Mouse (Mus musculus) MEL (cell line): ENCODE measurements around the gene Dbn1. TPM values are rescaled to one million over a fixed set of nuclear protein-coding genes. Genes with fewer than 3 reads are reported as not detected.

Experiments used
- DNase-seq: peaks from one replicate; pipeline ENCODE4 v3.0.0; 2011; ENCODE audit warnings: low read depth, low spot score
- H3K27ac ChIP-seq: 2 replicates; pipeline ENCODE4 v1.5.1; 2012; ENCODE audit warnings: low read depth, mild to moderate bottlenecking, control low read depth, low read length, moderate library complexity; ENCODE audit not compliant: control insufficient read depth
- H3K27me3 ChIP-seq, 2 experiments: fragments of 150-350 bp in 1 of 2; sonication (generic) in 1 of 2; 2 replicates each; pipeline ENCODE4 v1.6.1; 2012; ENCODE audit warnings: low read length in 2 of 2, mild to moderate bottlenecking in 2 of 2, improper control_type of control experiment in 1 of 2, moderate library complexity in 1 of 2; ENCODE audit not compliant: insufficient read depth in 2 of 2, control insufficient read depth in 1 of 2
- H3K36me3 ChIP-seq, 2 experiments: 2 replicates each; pipeline ENCODE4 v1.6.1; 2012 to 2014; ENCODE audit warnings: low read length in 2 of 2, improper control_type of control experiment in 1 of 2, inconsistent platforms in 1 of 2, mild to moderate bottlenecking in 1 of 2; ENCODE audit not compliant: insufficient read depth in 2 of 2, control insufficient read depth in 1 of 2
- H3K4me1 ChIP-seq, 2 experiments: fragments of 150-350 bp in 1 of 2; sonication (generic) in 1 of 2; 2 replicates each; pipeline ENCODE4 v1.6.1; 2012; ENCODE audit warnings: low read length in 2 of 2, improper control_type of control experiment in 1 of 2, mild to moderate bottlenecking in 1 of 2; ENCODE audit not compliant: insufficient read depth in 2 of 2, control insufficient read depth in 1 of 2
- H3K4me3 ChIP-seq, 2 experiments: fragments of 150-350 bp in 1 of 2; sonication (generic) in 1 of 2; 2 replicates each; pipeline ENCODE4 v1.5.1; 2012; ENCODE audit warnings: low read depth in 2 of 2, low read length in 2 of 2, mild to moderate bottlenecking in 2 of 2, moderate library complexity in 2 of 2, control low read depth in 1 of 2, improper control_type of control experiment in 1 of 2; ENCODE audit not compliant: control insufficient read depth in 1 of 2, insufficient read depth in 1 of 2
- H3K79me2 ChIP-seq: 2 replicates; pipeline ENCODE4 v1.6.1; 2012; ENCODE audit warnings: mild to moderate bottlenecking, low read length, moderate library complexity; ENCODE audit not compliant: control insufficient read depth, poor library complexity, insufficient read depth
- H3K9ac ChIP-seq: 2 replicates; pipeline ENCODE4 v1.6.1; 2012; ENCODE audit warnings: low read depth, mild to moderate bottlenecking, control low read depth, low read length, moderate library complexity; ENCODE audit not compliant: control insufficient read depth, poor library complexity, severe bottlenecking
- H3K9me3 ChIP-seq: fragments of 150-350 bp; sonication (generic); replicated peaks from 2 replicates; pipeline ENCODE4 v1.6.1; 2012; ENCODE audit warnings: mild to moderate bottlenecking, low read length, improper control_type of control experiment, moderate library complexity; ENCODE audit not compliant: insufficient read depth
- BHLHE40 ChIP-seq: IDR thresholded peaks from 2 replicates; pipeline ENCODE4 v1.6.1; 2012; ENCODE audit warnings: low read depth, mild to moderate bottlenecking, inconsistent platforms, low read length, improper control_type of control experiment, borderline replicate concordance
- CHD1 ChIP-seq: IDR thresholded peaks from 2 replicates; pipeline ENCODE4 v1.6.1; 2012; ENCODE audit warnings: low read depth, mild to moderate bottlenecking, inconsistent platforms, low read length, improper control_type of control experiment
- CTCF ChIP-seq, 3 experiments: IDR thresholded peaks in 2 of 3; conservative IDR thresholded peaks in 1 of 3; 2 replicates each; pipeline ENCODE4 v1.5.1; 2011 to 2012; ENCODE audit warnings: low read length in 3 of 3, low read depth in 2 of 3, mild to moderate bottlenecking in 2 of 3, improper control_type of control experiment in 1 of 3, inconsistent platforms in 1 of 3, mixed read lengths in 1 of 3, moderate library complexity in 1 of 3; ENCODE audit not compliant: control insufficient read depth in 1 of 3, insufficient read depth in 1 of 3, poor library complexity in 1 of 3, severe bottlenecking in 1 of 3
- E2F4 ChIP-seq: IDR thresholded peaks from 2 replicates; pipeline ENCODE4 v1.6.1; 2011; ENCODE audit warnings: low read depth, low read length, improper control_type of control experiment, borderline replicate concordance
- EP300 ChIP-seq, 2 experiments: IDR thresholded peaks; 2 replicates each; pipeline ENCODE4 v1.6.1; 2011; ENCODE audit warnings: improper control_type of control experiment in 2 of 2, low read length in 2 of 2, low read depth in 1 of 2, mild to moderate bottlenecking in 1 of 2
- ETS1 ChIP-seq: IDR thresholded peaks from 2 replicates; pipeline ENCODE4 v1.6.1; 2012; ENCODE audit warnings: low read depth, mild to moderate bottlenecking, inconsistent platforms, low read length, improper control_type of control experiment, moderate library complexity
- GATA1 ChIP-seq: IDR thresholded peaks from 2 replicates; pipeline ENCODE4 v1.6.1; 2011; ENCODE audit warnings: low read depth, low read length, improper control_type of control experiment
- HCFC1 ChIP-seq: IDR thresholded peaks from 2 replicates; pipeline ENCODE4 v1.6.1; 2012; ENCODE audit warnings: low read depth, mild to moderate bottlenecking, inconsistent platforms, low read length, improper control_type of control experiment, moderate library complexity
- JUND ChIP-seq: IDR thresholded peaks from 2 replicates; pipeline ENCODE4 v1.6.1; 2011; ENCODE audit warnings: low read depth, mild to moderate bottlenecking, improper control_type of control experiment, low read length
- KAT2A ChIP-seq: conservative IDR thresholded peaks from 2 replicates; pipeline ENCODE4 v1.6.1; 2012; ENCODE audit warnings: low read depth, low read length, improper control_type of control experiment, inconsistent platforms
- MAX ChIP-seq: IDR thresholded peaks from 2 replicates; pipeline ENCODE4 v1.6.1; 2011; ENCODE audit warnings: low read length, improper control_type of control experiment
- MAZ ChIP-seq: IDR thresholded peaks from 2 replicates; pipeline ENCODE4 v1.6.1; 2012; ENCODE audit warnings: low read depth, mild to moderate bottlenecking, inconsistent platforms, low read length, improper control_type of control experiment
- MEF2A ChIP-seq: IDR thresholded peaks from 2 replicates; pipeline ENCODE4 v1.6.1; 2014; ENCODE audit warnings: low read depth, mild to moderate bottlenecking, inconsistent platforms, low read length, improper control_type of control experiment; ENCODE audit not compliant: poor library complexity, insufficient replicate concordance, severe bottlenecking; ENCODE audit errors: extremely low read depth
- MXI1 ChIP-seq: IDR thresholded peaks from 2 replicates; pipeline ENCODE4 v1.6.1; 2011; ENCODE audit warnings: mild to moderate bottlenecking, low read depth, low read length, improper control_type of control experiment
- MYB ChIP-seq: IDR thresholded peaks from 2 replicates; pipeline ENCODE4 v1.6.1; 2011; ENCODE audit warnings: mild to moderate bottlenecking, low read depth, low read length, improper control_type of control experiment
- MYC ChIP-seq: IDR thresholded peaks from 2 replicates; pipeline ENCODE4 v1.6.1; 2011; ENCODE audit warnings: low read depth, mild to moderate bottlenecking, low read length, improper control_type of control experiment, moderate library complexity
- NRF1 ChIP-seq: IDR thresholded peaks from 2 replicates; pipeline ENCODE4 v1.6.1; 2014; ENCODE audit warnings: low read depth, mild to moderate bottlenecking, inconsistent platforms, low read length, improper control_type of control experiment, moderate library complexity; ENCODE audit not compliant: poor library complexity, insufficient read depth, severe bottlenecking
- POLR2A ChIP-seq, 2 experiments: IDR thresholded peaks; 2 replicates each; pipeline ENCODE4 v1.6.1; 2011 to 2012; ENCODE audit warnings: low read length in 2 of 2, mild to moderate bottlenecking in 2 of 2, control low read depth in 1 of 2, improper control_type of control experiment in 1 of 2, low read depth in 1 of 2, moderate library complexity in 1 of 2; ENCODE audit not compliant: control insufficient read depth in 1 of 2, insufficient read depth in 1 of 2, poor library complexity in 1 of 2
- POLR2AphosphoS2 ChIP-seq: IDR thresholded peaks from 2 replicates; pipeline ENCODE4 v1.6.1; 2011; ENCODE audit warnings: low read length, improper control_type of control experiment
- POLR2AphosphoS5 ChIP-seq: IDR thresholded peaks from 2 replicates; pipeline ENCODE4 v1.6.1; 2012; ENCODE audit warnings: low read depth, borderline replicate concordance, mild to moderate bottlenecking, inconsistent platforms, low read length, moderate library complexity, mixed read lengths
- RAD21 ChIP-seq: IDR thresholded peaks from 2 replicates; pipeline ENCODE4 v1.6.1; 2011; ENCODE audit warnings: mild to moderate bottlenecking, low read depth, low read length, improper control_type of control experiment
- SIN3A ChIP-seq: IDR thresholded peaks from 2 replicates; pipeline ENCODE4 v1.6.1; 2012; ENCODE audit warnings: low read length, improper control_type of control experiment, inconsistent platforms
- SMC3 ChIP-seq: IDR thresholded peaks from 2 replicates; pipeline ENCODE4 v1.6.1; 2011; ENCODE audit warnings: low read depth, low read length, improper control_type of control experiment
- TAL1 ChIP-seq: IDR thresholded peaks from 2 replicates; pipeline ENCODE4 v1.6.1; 2012; ENCODE audit warnings: mild to moderate bottlenecking, inconsistent platforms, low read length, moderate library complexity, mixed read lengths
- TBP ChIP-seq: IDR thresholded peaks from 2 replicates; pipeline ENCODE4 v1.8.0; 2011; ENCODE audit warnings: low read depth, low read length, improper control_type of control experiment
- TCF12 ChIP-seq: IDR thresholded peaks from 2 replicates; pipeline ENCODE4 v1.6.1; 2014; ENCODE audit warnings: low read depth, mild to moderate bottlenecking, inconsistent platforms, low read length, improper control_type of control experiment, moderate library complexity
- USF2 ChIP-seq, 2 experiments: IDR thresholded peaks; 2 replicates each; pipeline ENCODE4 v1.6.1; 2011 to 2012; ENCODE audit warnings: improper control_type of control experiment in 2 of 2, low read length in 2 of 2, borderline replicate concordance in 1 of 2, inconsistent platforms in 1 of 2, low read depth in 1 of 2, mild to moderate bottlenecking in 1 of 2; ENCODE audit not compliant: insufficient read depth in 1 of 2
- ZC3H11A ChIP-seq: IDR thresholded peaks from 2 replicates; pipeline ENCODE4 v1.6.1; 2012; ENCODE audit warnings: low read depth, mild to moderate bottlenecking, inconsistent platforms, low read length, improper control_type of control experiment
- ZNF384 ChIP-seq: IDR thresholded peaks from 2 replicates; pipeline ENCODE4 v1.6.1; 2012; ENCODE audit warnings: low read depth, mild to moderate bottlenecking, inconsistent platforms, low read length, improper control_type of control experiment
- polyA plus RNA-seq, 2 experiments: library from polyadenylated mRNA; stranded (reverse) in 1 of 2; unstranded in 1 of 2; fragments of >175 nt in 1 of 2; fragments of >200 nt in 1 of 2; gene quantifications; 2 replicates each; pipeline versions ENCODE4 v1.2.1 to v1.2.4; 2012; ENCODE audit warnings: low replicate concordance in 2 of 2, low read depth in 1 of 2; ENCODE audit not compliant: insufficient read length in 2 of 2, insufficient read depth in 1 of 2, missing spikeins in 1 of 2
- total RNA-seq: library from RNA; depleted of rRNA; stranded (reverse); fragments of 300-350 nt; gene quantifications from 2 replicates; pipeline ENCODE4 v1.2.3, GENCODE M21; 2012

Dbn1 gene
- total and polyA plus RNA-seq, 3 experiments = 0.04 to 0.53 TPM; not detected in 1

DNA sequence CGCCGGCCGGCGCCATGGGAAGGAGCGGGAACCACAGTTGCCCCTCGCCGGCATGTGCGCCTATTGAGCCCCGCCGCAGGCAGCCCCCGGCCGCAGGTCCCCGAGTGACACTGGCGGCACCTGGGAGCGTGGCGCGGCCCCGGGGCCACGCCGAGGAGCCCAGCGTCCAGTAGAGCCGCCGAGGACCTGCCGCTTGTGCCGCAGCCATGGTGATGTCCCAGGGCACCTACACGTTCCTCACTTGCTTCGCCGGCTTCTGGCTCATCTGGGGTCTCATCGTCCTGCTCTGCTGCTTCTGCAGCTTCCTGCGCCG lies 16.1 kb downstream of the Dbn1 start:
- Histone ChIP-seq H3K4me1 (peaks cover 0 to 4% of the 10 kb centered on the region in 2 experiments; a peak in 2 of 4 replicates), H3K4me3 (peak overlapping the region; percentile 58 to 73), H3K9ac (peak overlapping the region; percentile 83), H3K9me3 (no peaks in the 10 kb centered on the region), H3K27me3 (no peaks in the 10 kb centered on the region), H3K36me3 (no peaks in the 10 kb centered on the region), H3K79me2 (no peaks in the 10 kb centered on the region; the same call in 1 of the 2 replicates), H3K27ac (no peak overlapping the region)
- DNase-seq = no peak
- TF ChIP-seq POLR2AphosphoS2 = no peak
- TF ChIP-seq EP300 (IDR thresholded peaks at IDR 0.05; ENCODE audit: low read depth in 1 of 2, low read length in 2 of 2) = no peak
- no peak for TF ChIP-seq ZNF384
- TF ChIP-seq USF2 (IDR thresholded peaks at IDR 0.05; ENCODE audit: borderline replicate concordance in 1 of 2, insufficient read depth in 1 of 2, low read depth in 1 of 2, low read length in 2 of 2) = no peak
- TF ChIP-seq RAD21 = no peak
- no peak for TF ChIP-seq ETS1
- TF ChIP-seq TBP = no peak
- TF ChIP-seq NRF1 = no peak
- no peak for TF ChIP-seq E2F4
- no peak for TF ChIP-seq POLR2A (IDR thresholded peaks at IDR 0.05; ENCODE audit: control insufficient read depth in 1 of 2, insufficient read depth in 1 of 2, low read depth in 1 of 2, low read length in 2 of 2, poor library complexity in 1 of 2)
- TF ChIP-seq BHLHE40 = no peak
- no peak for TF ChIP-seq MAZ
- no peak for TF ChIP-seq POLR2AphosphoS5
- no peak for TF ChIP-seq MYC
- no peak for TF ChIP-seq TAL1
- no peak for TF ChIP-seq MYB
- no peak for TF ChIP-seq KAT2A
- no peak for TF ChIP-seq HCFC1

- Histone ChIP-seq H3K27ac (no peak overlapping the region), H3K4me3 (peak overlapping the region; percentile 58 to 73), H3K27me3 (no peaks in the 10 kb centered on the region)
- TF ChIP-seq E2F4 (no peak), RAD21 (peak; percentile 88), MEF2A (no peak), MYB (no peak), NRF1 (peak; percentile 48; the same call in 1 of the 2 replicates), MAX (peak; percentile 83), TCF12 (peak; percentile 51), SIN3A (peak; percentile 94), ZC3H11A (peak; percentile 76), TBP (0 out of 2 replicates have a peak, but pooled peaks have one; percentile 35), JUND (no peak), KAT2A (no peak), SMC3 (peak; percentile 84), ZNF384 (no peak), GATA1 (no peak), CHD1 (no peak), CTCF (IDR thresholded peaks at IDR 0.05 in 2 of 3, conservative IDR thresholded peaks at IDR 0.05 in 1 of 3; ENCODE audit: control insufficient read depth in 1 of 3, insufficient read depth in 1 of 3, low read depth in 2 of 3, low read length in 3 of 3, poor library complexity in 1 of 3, severe bottlenecking in 1 of 3) (peak; percentile 74 to 97 (median 94)), POLR2AphosphoS2 (no peak; the same call in 1 of the 2 replicates), MXI1 (peak; percentile 89), EP300 (IDR thresholded peaks at IDR 0.05; ENCODE audit: low read depth in 1 of 2, low read length in 2 of 2) (peak in 1 of 2 experiments; percentile 35; a peak in 1 of 4 replicates), ETS1 (peak; percentile 92), MAZ (peak; percentile 88)
These were observed 16.6 kb downstream of the Dbn1 start for GRCm38 (mm10) chr13:55471156-55471818.

More at GRCm38 (mm10) chr13:55471156-55471818, 16.6 kb downstream of the Dbn1 start:
- peaks cover 0 to 4% of the 10 kb centered on the region in 2 experiments; a peak in 2 of 4 replicates for H3K4me1 ChIP-seq
- H3K79me2 ChIP-seq = no peaks in the 10 kb centered on the region; the same call in 1 of the 2 replicates
- peak overlapping the region; percentile 83 for H3K9ac ChIP-seq
- DNase-seq = peak; percentile 88
- no peaks in the 10 kb centered on the region for H3K9me3 ChIP-seq
- no peaks in the 10 kb centered on the region for H3K36me3 ChIP-seq
